In genomic region chr16:37787558-37788194, GRCm38 (mm10) we compare ENCODE assay signal across 9 mouse cellular contexts. TPM values are rescaled to one million over a fixed set of nuclear protein-coding genes. Genes with fewer than 3 reads are reported as not detected.
A peak's percentile ranks its signal among the peaks of the same experiment; 100 is the strongest.
DNase-seq lines count a peak whose midpoint lies in the region; ATAC-seq and TF ChIP-seq lines count a peak whose summit lies in the region.
"Had no signal": no experiment of that assay in that cellular context is flagged by ENCODE, and none has a peak within 500 bp of the region (broad histone marks: within the 10 kb centered on the region; RNA-seq: fewer than 3 reads in every experiment).

No protein-coding gene starts in this region.

- peaks cover 74% of the 10 kb centered on the region for H3K4me1 ChIP-seq in kidney, embryonic 16.5 days (ENCODE audit: insufficient read depth, low read length)
- H3K4me1 ChIP-seq in embryonic facial prominence, embryonic 12.5 days: peaks cover 65% of the 10 kb centered on the region
- H3K4me1 ChIP-seq in hindbrain, embryonic 13.5 days (replicated peaks): peaks cover 58% of the 10 kb centered on the region

- H3K79me2 ChIP-seq in myocyte (ENCODE audit: control insufficient read depth, insufficient read depth): peaks cover 49% of the 10 kb centered on the region

- no peak for TF ChIP-seq POLR2A in myocyte (IDR thresholded peaks at IDR 0.05; ENCODE audit: insufficient read length, low read depth)

- H3K27me3 ChIP-seq in kidney, embryonic 16.5 days (ENCODE audit: insufficient read depth, low read length): no peaks in the 10 kb centered on the region
- H3K27me3 ChIP-seq in embryonic facial prominence, embryonic 12.5 days: no peaks in the 10 kb centered on the region
- H3K27me3 ChIP-seq in hindbrain, embryonic 13.5 days: no peaks in the 10 kb centered on the region
- H3K27me3 ChIP-seq in myocyte (ENCODE audit: control insufficient read depth, insufficient read depth, insufficient read length): no peaks in the 10 kb centered on the region

- peak; percentile 57 for ATAC-seq in kidney, embryonic 16.5 days (ENCODE audit: low FRiP score, low TSS enrichment)
- ATAC-seq in embryonic facial prominence, embryonic 12.5 days (ENCODE audit: insufficient number of reproducible peaks, insufficient read depth, low FRiP score, low TSS enrichment): no peak
- ATAC-seq in hindbrain, embryonic 13.5 days (ENCODE audit: low FRiP score): peak; percentile 31; the same call in 1 of the 2 replicates
- ATAC-seq in megakaryocyte, adult 5-6 weeks (ENCODE audit: poor library complexity, severe bottlenecking): no peak
- no peak for ATAC-seq in CD4-positive, CD25-positive, alpha-beta regulatory T cell, adult 4 months

- H3K4me2 ChIP-seq in kidney, embryonic 16.5 days (replicated peaks; ENCODE audit: low read depth, low read length): peak overlapping the region; percentile 28
- H3K4me2 ChIP-seq in embryonic facial prominence, embryonic 12.5 days (replicated peaks): peak overlapping the region; percentile 1
- H3K4me2 ChIP-seq in hindbrain, embryonic 13.5 days: peak overlapping the region; percentile 36; the same call in 1 of the 2 replicates
- H3K4me2 ChIP-seq in myocyte (ENCODE audit: low read depth): peak overlapping the region; percentile 88

- H3K27ac ChIP-seq in kidney, embryonic 16.5 days (ENCODE audit: low read length): peak overlapping the region; percentile 93
- peak overlapping the region; percentile 95 for H3K27ac ChIP-seq in embryonic facial prominence, embryonic 12.5 days
- peak overlapping the region; percentile 79 for H3K27ac ChIP-seq in hindbrain, embryonic 13.5 days

- WGBS in kidney, embryonic 16.5 days: 34% methylated on average over 9 of the region's 9 CpGs
- WGBS in embryonic facial prominence, embryonic 12.5 days: 39% methylated on average over 9 of the region's 9 CpGs
- 43% methylated on average over 9 of the region's 9 CpGs for WGBS in hindbrain, embryonic 13.5 days

- H3K9me3 ChIP-seq in kidney, embryonic 16.5 days (ENCODE audit: low read length): no peaks in the 10 kb centered on the region
- no peaks in the 10 kb centered on the region for H3K9me3 ChIP-seq in embryonic facial prominence, embryonic 12.5 days
- no peaks in the 10 kb centered on the region for H3K9me3 ChIP-seq in hindbrain, embryonic 13.5 days

- DNase-seq in kidney, postnatal 4 days: no peak
- DNase-seq in gastrocnemius, adult 8-10 months (ENCODE audit: low spot score in 2 of 2): no peak
- DNase-seq: cerebellum, adult 11 months had no signal

- no peak overlapping the region for H3ac ChIP-seq in myocyte (ENCODE audit: control insufficient read depth, insufficient read length)

- H3K4me3 ChIP-seq in kidney, embryonic 16.5 days (ENCODE audit: low read length): no peak overlapping the region
- H3K4me3 ChIP-seq in embryonic facial prominence, embryonic 12.5 days: no peak overlapping the region
- no peak overlapping the region for H3K4me3 ChIP-seq in hindbrain, embryonic 13.5 days
- H3K4me3 ChIP-seq in myocyte: no peak overlapping the region

- peak overlapping the region; percentile 53 for H3K9ac ChIP-seq in kidney, embryonic 16.5 days (replicated peaks; ENCODE audit: low read length)
- H3K9ac ChIP-seq in embryonic facial prominence, embryonic 12.5 days: peak overlapping the region; percentile 2; the same call in 1 of the 2 replicates
- peak overlapping the region; percentile 31; the same call in 1 of the 2 replicates for H3K9ac ChIP-seq in hindbrain, embryonic 13.5 days

- H3K36me3 ChIP-seq in kidney, embryonic 16.5 days (ENCODE audit: insufficient read depth, low read length): peaks cover 41% of the 10 kb centered on the region
- H3K36me3 ChIP-seq in embryonic facial prominence, embryonic 12.5 days: peaks cover 50% of the 10 kb centered on the region
- H3K36me3 ChIP-seq in hindbrain, embryonic 13.5 days: no peaks in the 10 kb centered on the region
- peaks cover 20% of the 10 kb centered on the region for H3K36me3 ChIP-seq in myocyte (ENCODE audit: control insufficient read depth, insufficient read depth)

TF ChIP-seq in myocyte, 11 proteins besides CTCF, POLR2A, EP300 and RAD21:
- TF ChIP-seq MYOD1 (IDR thresholded peaks at IDR 0.05; ENCODE audit: control insufficient read depth in 1 of 3, insufficient read length in 2 of 3, low read depth in 2 of 3): peak in 1 of 3 experiments; percentile 16
- TF ChIP-seq E2F4 (IDR thresholded peaks at IDR 0.05; ENCODE audit: insufficient read depth): no peak
- TF ChIP-seq POLR2AphosphoS2 (IDR thresholded peaks at IDR 0.05; ENCODE audit: insufficient read length, low read depth): no peak
- no peak for TF ChIP-seq REST (IDR thresholded peaks at IDR 0.05; ENCODE audit: insufficient read depth, insufficient read length)

RNA-seq across cellular contexts. Expression of gene Fstl1, which starts 11.0 kb away (rescaled TPM):
- 657 and 680 TPM in 2 replicates for polyA plus RNA-seq in kidney, embryonic 16.5 days (2015; fragmentation: Nextera tagmentation; extraction: Ambion mirVana)
- 512 and 537 TPM in 2 replicates for polyA plus RNA-seq in embryonic facial prominence, embryonic 12.5 days (2016; fragmentation: Nextera tagmentation; extraction: Ambion mirVana)
- polyA plus RNA-seq in hindbrain, embryonic 13.5 days (2015; fragmentation: Nextera tagmentation; extraction: Ambion mirVana): 126 and 133 TPM in 2 replicates
- polyA plus RNA-seq in myocyte (2012; fragmentation: generic; extraction: Trizol): 134 TPM
- total RNA-seq in megakaryocyte, adult 5-6 weeks (2015): 0.16 and 1.1 TPM in 2 replicates
- total RNA-seq in megakaryocyte, adult 5-6 weeks (2017): 0.44 and 0.89 TPM in 2 replicates
- total RNA-seq in gastrocnemius, adult 8-10 months (2022): 10 to 100 TPM; 19.3 to 28.8 (median 21.9) TPM
- under 1 TPM; 0.27 to 0.36 TPM for polyA plus RNA-seq in CD4-positive, CD25-positive, alpha-beta regulatory T cell, adult 4 months (2017; shearing (Covaris generic))

Comparison
In these comparisons a context has a peak if more than half of its experiments do, and no peak if none do; other contexts are left out.
1. ATAC-seq: peak in kidney, embryonic 16.5 days (single experiment) and hindbrain, embryonic 13.5 days (single experiment); none in embryonic facial prominence, embryonic 12.5 days (single experiment), megakaryocyte, adult 5-6 weeks (single experiment) and CD4-positive, CD25-positive, alpha-beta regulatory T cell, adult 4 months (single experiment).
2. H3K4me2 ChIP-seq: peak in every context shown above with its lines; median percentile 88 in myocyte; 36 in hindbrain, embryonic 13.5 days; 28 in kidney, embryonic 16.5 days; 1 in embryonic facial prominence, embryonic 12.5 days.
3. H3K9ac ChIP-seq: peak in every context shown above with its lines; median percentile 53 in kidney, embryonic 16.5 days; 31 in hindbrain, embryonic 13.5 days; 2 in embryonic facial prominence, embryonic 12.5 days.
4. RNA of gene Fstl1, which starts 11.0 kb away (polyA plus RNA-seq): 657 to 680 TPM in kidney, embryonic 16.5 days, 512 to 537 TPM in embryonic facial prominence, embryonic 12.5 days, 134 TPM in myocyte (single experiment) and 126 to 133 TPM in hindbrain, embryonic 13.5 days; 0.27 to 0.36 TPM in CD4-positive, CD25-positive, alpha-beta regulatory T cell, adult 4 months; every median in the first group is over 10 times any median in the second.
5. Peak in every context shown above with its lines, with median percentiles within 50 percentile points of each other: H3K27ac ChIP-seq.